Mouse (Mus musculus) adrenal gland, adult 18-20 months (tissue): ENCODE data around the gene Tnfrsf13b. TPM values are rescaled to one million over a fixed set of nuclear protein-coding genes. Genes with fewer than 3 reads are reported as not detected.
"Not testable (repeated sequence)": the region's sequence is repeated elsewhere in the genome, so short reads cannot be mapped to it uniquely, and the experiment has no call there.

ENCODE experiments used
- DNase-seq, 2 experiments: peaks; one replicate each; pipeline ENCODE4 v3.0.0; 2021 to 2022; ENCODE audit warnings: low spot score in 2 of 2
- total RNA-seq, 2 experiments: library from RNA; stranded (reverse); gene quantifications; 1 replicate in 1 of 2; 2 replicates in 1 of 2; pipeline ENCODE4 v1.2.3; 2021

Tnfrsf13b gene
- total RNA-seq, 2 experiments from 2014 or later = 0.50 to 0.70 TPM

GRCm38 (mm10) chr11:61125970-61126369 is 585 bp upstream of the Tnfrsf13b start:
- DNase-seq = no peak

- DNase-seq = no peak
These were observed 983 bp downstream of the Tnfrsf13b start for GRCm38 (mm10) chr11:61127421-61128055.

GRCm38 (mm10) chr11:61129305-61129704 is 2.8 kb downstream of the Tnfrsf13b start:
- DNase-seq = no peak

DNA sequence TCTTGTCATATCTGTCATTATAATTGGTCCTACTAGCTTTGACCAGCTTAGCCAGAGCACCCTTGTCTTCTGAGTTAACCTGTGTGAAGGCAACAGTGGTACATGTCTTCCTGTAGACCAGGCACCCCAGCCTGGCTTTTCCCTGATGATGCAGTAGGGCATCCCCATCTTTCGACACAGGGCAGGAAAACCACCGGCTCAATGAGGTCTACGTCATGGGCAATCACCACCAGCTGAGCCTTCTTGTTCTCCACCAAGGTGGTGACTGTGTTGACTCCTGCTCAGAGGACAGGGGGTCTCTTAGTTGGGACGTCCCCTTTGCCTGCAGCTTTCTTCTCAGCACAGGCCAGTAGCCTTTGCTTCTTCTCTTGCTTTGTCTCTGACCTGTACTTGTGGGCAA is 4.1 kb downstream of the Tnfrsf13b start:
- not testable (repeated sequence) for DNase-seq

DNA sequence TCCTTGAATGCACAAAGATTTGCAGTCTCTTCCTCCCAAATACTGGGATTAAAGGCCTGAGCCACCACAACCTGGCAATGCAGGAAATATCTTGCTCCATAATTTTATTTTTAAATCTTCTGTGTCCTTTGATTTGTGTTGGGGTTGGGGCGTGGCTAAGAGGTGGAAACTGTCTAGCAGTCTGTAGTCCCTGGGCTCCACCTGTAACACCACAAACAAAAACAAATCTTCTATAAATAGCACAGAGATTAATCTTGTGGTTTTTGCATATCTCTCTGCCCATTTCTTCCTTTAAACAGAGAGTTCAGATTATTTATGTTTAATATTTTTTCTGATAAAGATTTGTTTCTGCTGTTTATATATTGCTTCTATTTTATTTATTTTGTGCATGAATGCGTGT is 6.4 kb downstream of the Tnfrsf13b start:
- no peak for DNase-seq

DNA sequence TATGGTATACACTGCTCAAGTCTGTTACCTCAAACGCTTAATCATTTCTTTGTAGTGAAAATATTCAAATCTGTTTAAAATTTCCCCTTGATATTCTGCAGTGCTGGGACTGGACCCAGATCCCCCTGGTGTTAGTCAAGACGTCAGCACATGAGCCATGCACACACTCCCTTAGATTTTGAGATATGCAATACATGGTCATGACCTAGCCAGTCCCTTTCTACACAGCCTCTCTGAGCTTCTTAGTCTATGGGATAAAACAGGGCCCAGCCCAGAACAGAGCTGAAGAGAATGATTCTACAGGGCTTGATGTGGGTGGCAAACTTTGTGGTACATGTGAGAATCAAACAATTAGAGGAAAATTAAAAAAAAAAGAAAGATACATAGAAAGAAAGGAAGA is 15.1 kb downstream of the Tnfrsf13b start:
- DNase-seq = no peak

- no peak for DNase-seq
These were observed 15.7 kb downstream of the Tnfrsf13b start for GRCm38 (mm10) chr11:61142262-61142661.

DNA sequence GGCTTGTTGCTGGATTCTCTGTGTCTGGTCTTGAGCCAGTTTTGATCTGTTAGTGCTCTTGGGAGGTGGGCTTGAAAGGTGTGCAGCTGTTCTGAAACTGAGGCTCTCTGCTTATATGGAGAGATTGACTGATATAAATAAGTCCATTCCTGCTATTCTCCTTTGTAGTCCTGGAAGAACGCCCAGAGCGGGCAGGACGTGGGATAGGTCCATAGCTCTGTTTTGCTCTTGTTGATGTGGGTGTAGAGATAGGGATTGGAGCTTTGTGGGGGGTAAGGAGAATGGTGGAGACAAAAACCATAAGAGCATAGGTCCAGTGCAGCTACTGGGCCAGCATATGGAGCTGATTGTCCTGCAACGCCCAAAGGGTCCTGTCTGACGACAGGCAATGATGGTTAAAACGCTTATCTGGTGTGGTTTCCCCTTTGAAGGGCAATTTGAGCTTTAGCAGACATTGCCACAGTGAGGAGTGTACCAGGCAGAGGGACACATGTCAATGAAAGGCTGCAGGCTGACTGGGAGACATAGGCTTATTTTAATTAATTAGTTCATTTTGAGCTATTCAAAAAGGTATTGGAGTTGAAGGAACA is 16.5 kb downstream of the Tnfrsf13b start:
- no peak for DNase-seq

GRCm38 (mm10) chr11:61143564-61144469 is 17.3 kb downstream of the Tnfrsf13b start:
- DNase-seq = no peak

GRCm38 (mm10) chr11:61145551-61145950 is 19.0 kb downstream of the Tnfrsf13b start:
- DNase-seq = no peak

- DNase-seq = peak; percentile 26 to 43
These were observed 20.2 kb downstream of the Tnfrsf13b start for GRCm38 (mm10) chr11:61146645-61147299.

- DNase-seq = peak; percentile 36 to 41
These were observed 20.7 kb downstream of the Tnfrsf13b start for GRCm38 (mm10) chr11:61147300-61147683.

GRCm38 (mm10) chr11:61150233-61151001 is 23.9 kb downstream of the Tnfrsf13b start:
- DNase-seq = no peak

GRCm38 (mm10) chr11:61155727-61156126 is 29.2 kb downstream of the Tnfrsf13b start:
- DNase-seq = peak in 1 of 2 experiments; percentile 21

GRCm38 (mm10) chr11:61158141-61158540 is 31.6 kb downstream of the Tnfrsf13b start:
- no peak for DNase-seq

GRCm38 (mm10) chr11:61159796-61160732 is 33.5 kb downstream of the Tnfrsf13b start:
- DNase-seq = no peak

DNA sequence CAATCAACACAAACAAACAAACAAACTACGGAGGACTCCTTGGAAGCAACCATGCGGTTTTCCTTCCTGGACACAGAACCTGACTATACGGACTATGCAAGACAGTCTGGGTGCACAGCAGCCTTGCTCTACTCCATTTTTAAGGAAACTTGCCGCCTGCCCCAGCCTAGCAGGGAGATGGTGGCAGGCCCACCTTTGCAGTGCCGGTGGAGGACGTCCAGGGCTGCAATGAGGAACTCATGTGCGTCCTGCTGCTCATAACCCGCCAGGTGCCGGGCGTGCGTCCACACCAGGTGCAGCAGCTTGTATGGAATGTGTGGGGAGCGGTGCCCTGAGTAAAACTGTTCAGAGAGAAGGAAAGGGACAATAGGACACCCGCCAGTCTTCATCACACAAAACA is 34.6 kb downstream of the Tnfrsf13b start:
- no peak for DNase-seq

DNA sequence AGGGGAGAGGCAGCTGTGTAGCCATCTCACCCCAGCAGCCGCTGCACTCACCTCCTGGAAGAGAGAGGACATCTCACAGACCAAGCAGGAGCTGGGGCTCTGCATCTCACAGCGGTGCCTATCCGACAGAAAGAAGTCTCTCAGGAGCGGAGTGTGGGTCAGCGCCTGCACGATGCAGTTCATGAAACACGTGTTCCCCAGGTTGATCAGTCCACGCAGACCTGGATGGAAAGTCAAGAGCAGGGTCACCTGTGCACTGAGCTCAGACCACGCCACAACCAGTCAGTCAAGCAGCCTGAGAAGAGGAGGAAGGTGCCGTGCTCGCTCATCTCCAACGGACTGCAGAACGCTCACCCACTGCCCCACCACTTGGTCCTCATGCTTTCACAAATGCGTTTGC is 36.2 kb downstream of the Tnfrsf13b start:
- DNase-seq = no peak

- no peak for DNase-seq
These were observed 36.8 kb downstream of the Tnfrsf13b start for GRCm38 (mm10) chr11:61163341-61163740.

DNA sequence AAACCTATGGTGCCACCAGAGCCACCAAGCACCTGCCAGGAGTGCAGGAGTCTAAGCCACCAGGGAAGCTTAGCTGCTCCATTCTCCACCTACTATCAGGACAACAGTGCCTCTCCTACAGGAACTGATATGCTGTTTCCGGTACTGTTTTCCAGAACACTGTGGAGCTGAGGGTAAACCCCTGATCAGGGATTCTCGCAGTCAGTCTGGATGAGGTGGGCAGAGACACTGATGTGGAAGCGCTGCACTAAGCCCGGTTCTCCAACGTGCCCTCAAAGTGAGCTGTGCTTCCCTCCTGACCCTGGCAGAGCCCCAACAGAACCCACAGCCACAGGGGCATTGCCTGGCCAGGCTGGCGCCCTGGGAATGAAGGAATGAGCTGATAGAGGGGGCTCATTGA is 37.8 kb downstream of the Tnfrsf13b start:
- DNase-seq = no peak
